Mouse (Mus musculus) left cerebral cortex, adult 8-10 months (tissue): ENCODE results near the gene Lyrm2. TPM values are rescaled to one million over a fixed set of nuclear protein-coding genes. Genes with fewer than 3 reads are reported as not detected.
A peak's percentile ranks its signal among the peaks of the same experiment; 100 is the strongest.

Source experiments
- DNase-seq, 2 experiments: peaks; one replicate each; pipeline ENCODE4 v3.0.0; 2022; ENCODE audit warnings: low spot score in 2 of 2
- total RNA-seq, 4 experiments: library from RNA; stranded (reverse); gene quantifications; 2 replicates each; pipeline ENCODE4 v1.2.4; 2022

Lyrm2 gene
- 10 to 100 TPM; 31.0 to 42.0 (median 40.2) TPM for total RNA-seq

DNA sequence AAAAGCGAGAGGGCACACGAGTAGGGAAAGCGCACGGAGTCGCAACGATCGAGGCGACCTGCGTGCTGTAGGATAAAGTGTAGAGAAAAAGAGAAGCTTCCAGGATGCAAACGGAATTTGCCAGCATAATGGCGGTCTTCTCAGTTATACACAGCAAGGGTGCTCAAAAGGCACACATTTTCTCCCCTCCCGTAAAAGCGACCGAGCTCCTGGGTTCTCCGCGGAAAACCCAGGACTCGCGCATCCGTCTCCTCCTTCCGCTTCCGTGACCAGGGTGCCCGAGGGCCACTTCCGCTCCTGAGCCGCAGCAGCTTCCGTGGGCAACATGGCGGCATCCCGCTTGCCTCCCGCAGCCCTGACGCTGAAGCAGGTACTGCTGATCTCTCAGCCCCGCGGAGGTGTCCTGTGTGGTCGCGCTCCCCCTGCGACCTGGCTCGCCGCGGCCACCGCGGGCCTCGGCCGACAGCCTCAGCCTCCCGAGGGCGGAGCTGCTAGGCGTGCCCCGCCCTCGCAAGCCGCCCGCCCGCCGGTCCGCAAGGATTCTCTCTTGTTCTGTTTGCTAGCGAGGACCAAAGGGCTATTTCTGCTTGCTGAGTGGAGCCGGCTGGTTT is at the start of gene Lyrm2:
Lyrm2 (plus strand) TSS at position 288 of the 611 bp plus-strand sequence.
- peak; percentile 66 to 67 for DNase-seq

GRCm38 (mm10) chr4:32750711-32751110 is 49.3 kb upstream of the Lyrm2 start:
- DNase-seq, result peak in 1 of 2 experiments; percentile 28

DNA sequence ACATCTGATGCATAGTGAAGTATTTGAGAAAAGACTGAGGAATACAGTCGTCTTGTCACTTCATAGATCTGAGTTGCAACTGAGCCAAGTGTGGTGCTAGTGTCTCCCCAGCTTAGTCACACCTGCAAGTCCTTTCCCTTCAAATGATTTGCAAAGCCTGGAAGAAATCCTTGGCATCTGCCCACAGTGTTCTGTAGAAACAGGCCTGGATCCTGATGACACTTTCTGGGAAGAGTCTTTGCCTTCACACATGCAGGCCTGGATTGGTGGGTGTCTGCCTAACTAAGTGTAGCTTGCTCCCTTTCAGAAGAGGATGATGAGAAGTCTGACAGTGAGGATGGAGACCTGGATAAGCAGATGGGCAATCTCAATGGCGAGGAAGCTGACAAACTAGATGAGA is 42.6 kb upstream of the Lyrm2 start:
- peak in 1 of 2 experiments; percentile 58 for DNase-seq

DNA sequence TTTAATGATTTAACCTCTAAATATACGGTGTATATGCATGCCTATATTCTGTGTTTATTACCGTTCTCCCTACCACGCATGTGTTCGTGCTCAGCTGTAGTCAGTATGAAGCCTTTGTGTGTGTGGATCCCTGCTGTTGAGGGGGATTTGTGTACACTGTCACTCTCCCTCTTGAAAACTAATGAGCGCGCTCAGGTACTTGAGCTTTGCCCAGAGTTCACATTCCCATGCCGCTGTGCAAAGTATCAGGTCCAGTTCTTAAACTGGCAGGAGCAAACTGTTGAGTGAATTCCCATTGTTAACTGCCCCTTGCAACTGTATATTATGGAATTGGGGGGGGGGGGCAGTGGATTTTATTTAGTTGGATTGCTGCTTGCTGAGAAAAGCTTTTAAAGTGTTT is 32.6 kb upstream of the Lyrm2 start:
- DNase-seq, result no peak

DNA sequence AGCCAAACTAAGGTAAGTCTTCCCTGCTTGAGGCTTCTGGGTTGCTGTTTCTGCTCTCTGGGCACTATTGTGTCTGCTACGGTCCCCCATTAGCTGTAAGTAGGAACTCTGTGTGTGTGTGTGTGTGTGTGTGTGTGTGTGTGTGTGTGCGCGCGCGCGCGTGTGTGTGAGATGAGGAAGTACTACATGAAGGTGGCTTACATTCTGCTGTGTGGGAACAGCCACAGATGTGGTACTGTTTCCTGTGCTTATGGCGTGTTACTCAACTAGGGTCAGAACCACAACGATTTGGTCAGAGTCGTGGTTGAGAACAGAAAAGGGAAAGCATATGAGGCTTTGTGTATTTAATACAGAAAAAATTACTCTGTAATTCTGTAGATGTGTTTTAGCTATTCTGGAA is 32.0 kb upstream of the Lyrm2 start:
- no peak for DNase-seq

GRCm38 (mm10) chr4:32770284-32770810 is 29.7 kb upstream of the Lyrm2 start:
- no peak for DNase-seq

GRCm38 (mm10) chr4:32779996-32780395 is 20.1 kb upstream of the Lyrm2 start:
- DNase-seq, result no peak

GRCm38 (mm10) chr4:32787110-32787509 is 12.9 kb upstream of the Lyrm2 start:
- DNase-seq, result no peak

- no peak for DNase-seq
These were observed 11.0 kb upstream of the Lyrm2 start for GRCm38 (mm10) chr4:32789020-32789419.

GRCm38 (mm10) chr4:32798976-32799375 is 1.1 kb upstream of the Lyrm2 start:
- no peak for DNase-seq

- no peak for DNase-seq
These were observed 621 bp downstream of the Lyrm2 start for GRCm38 (mm10) chr4:32800577-32801170.

DNA sequence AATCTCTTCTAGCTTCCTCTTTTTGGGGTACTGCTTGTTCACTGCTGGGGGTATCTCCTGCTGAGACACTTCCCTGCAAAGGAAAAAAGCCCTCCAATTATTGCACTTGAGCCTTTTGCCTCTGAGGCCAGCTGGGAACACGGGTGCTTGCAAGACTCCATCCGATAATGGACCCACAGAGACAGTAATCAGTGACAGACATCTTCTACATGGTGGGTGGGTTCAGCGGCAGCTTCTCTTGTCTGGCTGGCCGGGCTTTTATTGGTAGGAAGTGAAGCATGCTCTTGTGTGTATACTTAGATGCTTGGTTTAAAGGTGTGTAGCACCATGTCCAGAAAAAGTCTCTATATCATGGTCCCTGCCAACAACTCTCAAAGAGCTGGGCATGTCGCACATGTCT is 17.4 kb downstream of the Lyrm2 start:
- DNase-seq, result no peak

DNA sequence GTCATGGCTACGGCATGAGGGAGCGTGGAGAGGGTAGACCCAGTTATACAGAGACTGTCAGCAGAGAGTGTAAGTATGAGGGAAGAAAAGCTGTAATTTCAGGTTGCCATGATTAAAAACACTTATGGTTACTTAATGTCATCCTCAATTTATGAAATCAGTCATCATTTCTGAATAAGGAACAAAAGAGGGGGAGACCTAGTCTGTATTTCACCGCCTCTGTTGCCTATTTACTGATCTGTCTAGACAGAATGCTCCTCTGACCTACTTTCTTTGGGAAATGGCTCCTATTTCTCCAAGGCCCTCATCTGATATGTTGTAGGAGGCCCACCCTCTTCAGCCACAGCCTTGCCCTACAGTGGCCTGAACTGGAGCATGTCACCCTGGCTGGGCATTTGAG is 20.6 kb downstream of the Lyrm2 start:
- no peak for DNase-seq

- peak in 1 of 2 experiments; percentile 20 for DNase-seq
These were observed 24.2 kb downstream of the Lyrm2 start for GRCm38 (mm10) chr4:32824254-32824653.

DNA sequence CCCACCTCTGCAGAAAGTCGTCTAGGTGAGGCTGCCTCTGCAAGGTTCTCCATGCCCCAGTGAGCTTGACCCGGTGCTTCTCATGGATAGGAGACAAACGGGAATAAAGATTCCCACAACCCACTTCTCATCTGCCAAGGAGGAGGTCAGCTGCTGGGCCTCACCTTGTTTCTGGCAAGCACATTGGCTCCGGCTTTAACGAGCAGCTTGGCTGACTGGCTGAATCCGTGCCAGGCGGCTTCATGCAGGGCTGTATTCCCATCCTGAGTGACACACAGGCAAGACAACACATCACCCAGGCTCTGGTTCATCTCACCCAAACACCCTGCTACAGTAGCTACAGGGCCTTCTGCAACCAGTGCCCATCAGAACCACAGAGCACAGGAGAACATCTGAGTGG is 26.9 kb downstream of the Lyrm2 start:
- no peak for DNase-seq

DNA sequence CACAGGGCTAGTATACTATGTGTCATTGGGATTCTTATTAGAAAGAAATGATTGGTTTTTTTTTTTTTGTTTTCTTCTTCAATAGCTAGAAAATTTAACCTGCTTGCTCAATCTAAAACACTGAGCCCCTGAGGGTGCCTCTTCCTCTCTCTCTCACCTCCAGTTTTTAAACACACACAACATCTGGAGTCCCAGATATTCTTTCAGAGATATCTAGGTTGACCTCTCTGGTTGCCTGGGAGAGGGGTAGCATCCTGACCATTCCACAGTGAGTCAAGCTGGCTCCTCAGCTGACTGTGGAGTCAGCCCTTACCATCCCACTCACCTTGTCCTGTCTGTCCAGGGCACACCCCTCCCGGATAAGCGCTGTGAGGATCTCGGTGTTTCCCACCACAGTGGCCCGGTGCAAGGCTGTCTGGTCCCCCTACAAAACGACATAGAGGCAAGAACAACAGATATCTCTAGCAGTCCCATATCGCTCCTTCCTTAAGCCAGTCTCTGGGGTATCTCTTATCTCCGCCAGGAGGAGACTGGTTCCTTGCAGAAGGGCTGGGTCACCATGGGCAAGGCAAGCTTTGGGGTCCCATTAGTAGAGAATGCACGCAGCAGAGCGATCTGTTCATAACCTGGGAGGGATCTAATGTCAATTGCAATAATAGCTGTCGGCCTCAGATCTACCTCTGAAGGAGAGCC is 28.5 kb downstream of the Lyrm2 start:
- DNase-seq, result no peak

GRCm38 (mm10) chr4:32829316-32829715 is 29.3 kb downstream of the Lyrm2 start:
- DNase-seq, result no peak

DNA sequence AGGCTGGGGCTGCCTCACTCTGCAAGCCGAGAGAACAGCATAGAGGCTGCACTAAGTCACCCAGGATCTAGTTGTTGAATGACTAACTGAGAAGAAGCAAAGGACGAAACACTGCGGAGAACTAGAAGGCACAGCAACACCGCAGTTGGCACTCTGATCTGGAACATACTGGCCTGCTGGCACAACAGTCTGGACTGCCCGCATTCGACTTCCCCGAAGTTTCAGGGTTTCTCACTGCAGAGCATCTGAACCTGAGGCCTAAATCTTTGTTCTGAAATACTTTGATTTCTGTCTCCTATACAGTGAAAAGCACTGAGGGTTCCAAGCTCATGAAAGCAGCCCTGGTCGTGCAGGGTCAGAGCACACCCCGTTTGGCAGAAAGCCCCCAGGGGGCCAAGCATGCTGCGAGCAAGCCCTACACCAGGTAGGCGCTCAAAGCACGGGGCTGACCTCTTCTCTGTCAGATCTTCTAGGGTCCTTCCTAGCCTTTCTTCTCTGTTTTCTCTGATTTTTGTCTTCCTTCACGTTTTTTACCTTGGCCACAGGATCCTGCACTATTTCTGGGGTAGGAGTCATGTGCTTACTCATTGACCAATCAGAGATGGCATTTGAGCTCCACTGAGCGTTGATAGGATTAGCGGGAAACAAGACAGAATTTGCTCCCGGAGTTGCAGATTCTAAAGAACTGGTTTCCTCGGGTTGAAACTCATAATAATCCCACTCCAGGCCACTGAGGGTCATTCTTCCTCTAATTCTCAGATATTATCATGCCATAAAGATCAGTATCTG is 33.6 kb downstream of the Lyrm2 start:
- no peak for DNase-seq

- DNase-seq, result no peak
These were observed 34.5 kb downstream of the Lyrm2 start for GRCm38 (mm10) chr4:32834541-32834940.

- no peak for DNase-seq
These were observed 36.0 kb downstream of the Lyrm2 start for GRCm38 (mm10) chr4:32836071-32836470.

DNA sequence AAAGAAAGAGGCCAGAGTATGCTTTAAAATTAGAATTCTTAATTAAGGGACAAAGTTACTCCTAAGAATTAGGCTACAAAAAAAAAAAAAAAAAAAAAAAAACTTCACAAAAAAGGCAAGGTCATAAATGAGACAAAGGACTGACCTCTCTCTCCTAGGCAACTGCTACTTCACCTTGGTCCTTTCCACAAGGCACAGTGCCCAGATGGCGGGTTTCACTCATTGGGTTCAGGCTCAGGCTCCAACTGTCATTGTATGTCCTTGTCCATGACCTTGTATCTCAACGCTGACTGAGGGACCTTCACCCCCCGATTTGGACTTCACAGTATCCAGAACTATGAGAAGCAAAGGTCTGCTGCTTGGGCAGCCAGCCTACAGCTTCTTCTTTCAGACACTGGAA is 38.3 kb downstream of the Lyrm2 start:
- DNase-seq, result no peak
